Mouse (Mus musculus) cortical plate, adult 2 months (tissue): ENCODE results near the gene Nat8l.

Experiments
- CTCF ChIP-seq: fragments of 200-500 bp; IDR thresholded peaks from 2 replicates; pipeline ENCODE4 v1.5.1; 2011; ENCODE audit warnings: mild to moderate bottlenecking, control low read depth, low read length; ENCODE audit not compliant: insufficient read depth; ENCODE audit errors: extremely low read depth
- POLR2A ChIP-seq: fragments of 200-500 bp; IDR thresholded peaks from 2 replicates; pipeline ENCODE4 v1.6.1; 2011; ENCODE audit warnings: mild to moderate bottlenecking, low read length, control low read depth; ENCODE audit not compliant: insufficient read depth; ENCODE audit errors: extremely low read depth

DNA sequence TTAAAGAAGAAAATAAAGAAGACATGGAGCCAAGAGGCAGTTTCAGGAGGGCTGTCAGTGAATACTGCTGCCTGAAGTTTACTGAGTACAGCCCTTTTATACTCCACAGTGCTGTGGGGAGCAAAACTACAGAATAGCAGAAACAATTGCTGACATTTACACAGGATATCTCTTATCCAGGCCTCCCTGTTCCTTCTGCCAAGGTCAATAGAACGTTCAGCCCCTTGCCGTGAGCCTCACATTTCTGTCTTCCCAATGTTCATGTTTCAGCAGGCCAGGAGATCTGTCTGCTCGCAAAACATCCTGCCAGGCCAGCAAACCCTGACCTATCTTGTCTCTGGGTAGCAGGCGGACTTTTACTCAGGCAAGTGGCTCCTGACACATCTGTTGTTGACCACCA is 36.4 kb upstream of the Nat8l start:
- TF ChIP-seq CTCF (no peak), POLR2A (no peak)
